Mouse (Mus musculus): ENCODE results near the gene Serpina7. TPM values are rescaled to one million over a fixed set of nuclear protein-coding genes. Genes with fewer than 3 reads are reported as not detected.

The Serpina7 gene
- total and polyA plus RNA-seq, 2 experiments from 2014 or later: not detected

- no peak for ATAC-seq (ENCODE audit: low FRiP score)
- no peak overlapping the region for H3K27ac ChIP-seq (ENCODE audit: low read depth, low read length)
- 93% methylated on average over 1 of the region's 1 CpGs for WGBS
Measured at GRCm38 (mm10) chrX:139053149-139053548, 31.9 kb downstream of the Serpina7 start.

DNA sequence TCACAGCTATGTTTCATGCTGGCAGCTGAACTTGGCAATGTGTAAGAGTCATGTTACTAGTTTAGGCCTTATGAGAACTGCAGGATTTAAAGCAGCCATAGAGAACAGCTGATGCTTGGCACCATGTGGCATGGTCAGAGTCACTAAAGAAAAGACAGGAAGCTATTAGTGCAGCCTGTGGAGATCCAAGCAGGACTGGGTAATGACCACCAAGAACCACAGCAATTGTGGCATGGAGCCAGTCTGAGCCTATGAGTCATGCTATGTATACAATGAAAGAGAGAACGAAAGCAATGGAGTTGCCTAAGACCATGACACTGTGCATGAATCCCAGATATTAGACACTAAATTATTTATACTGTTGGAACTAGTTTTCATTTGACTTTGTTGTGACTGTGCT, 33.1 kb downstream of the Serpina7 start:
- no peaks in the 10 kb centered on the region for H3K9me3 ChIP-seq (ENCODE audit: low read length)
- 79% methylated on average over 1 of the region's 1 CpGs for WGBS

More at GRCm38 (mm10) chrX:139053149-139053548, 31.9 kb downstream of the Serpina7 start:
- no peaks in the 10 kb centered on the region for H3K36me3 ChIP-seq (ENCODE audit: insufficient read depth, low read length)
- DNase-seq (ENCODE audit: low spot score): no peak
- no peaks in the 10 kb centered on the region for H3K9me3 ChIP-seq (ENCODE audit: low read length)
- no peaks in the 10 kb centered on the region for H3K27me3 ChIP-seq (ENCODE audit: insufficient read depth, low read length)
- no peak overlapping the region for H3K9ac ChIP-seq (replicated peaks; ENCODE audit: low read length, poor library complexity, severe bottlenecking)
- no peaks in the 10 kb centered on the region for H3K4me1 ChIP-seq (ENCODE audit: insufficient read depth, low read length)
- no peak for TF ChIP-seq CTCF (IDR thresholded peaks at IDR 0.05)
- no peak overlapping the region for H3K4me3 ChIP-seq (ENCODE audit: low read depth, low read length)
- H3K4me2 ChIP-seq (ENCODE audit: low read depth, low read length, poor library complexity, severe bottlenecking): no peak overlapping the region

DNA sequence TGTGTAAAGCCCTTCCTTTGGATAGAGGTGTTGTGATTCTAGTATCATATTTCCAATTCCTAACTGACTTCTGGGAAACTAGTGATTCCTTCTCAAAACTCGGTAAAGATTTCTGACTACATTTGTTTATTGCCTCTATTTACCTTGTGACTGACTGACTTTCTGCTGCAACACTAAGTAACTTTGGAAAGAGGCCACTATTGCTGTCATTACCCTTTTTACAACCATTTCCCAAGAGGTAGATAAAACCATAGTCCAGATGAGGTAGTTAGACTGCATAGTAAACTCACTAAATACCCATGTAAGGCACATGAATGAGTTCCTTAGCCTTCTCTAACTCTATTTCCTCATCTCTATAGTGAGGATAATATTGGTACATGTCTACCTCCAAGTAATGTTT, 43.9 kb downstream of the Serpina7 start:
- no peak for TF ChIP-seq CTCF (IDR thresholded peaks at IDR 0.05)
- WGBS: 87% methylated on average over 1 of the region's 1 CpGs
- Histone ChIP-seq H3K9ac (replicated peaks; ENCODE audit: low read length, poor library complexity, severe bottlenecking) (no peak overlapping the region), H3K27ac (ENCODE audit: low read depth, low read length) (no peak overlapping the region), H3K4me1 (ENCODE audit: insufficient read depth, low read length) (no peaks in the 10 kb centered on the region), H3K9me3 (ENCODE audit: low read length) (no peaks in the 10 kb centered on the region), H3K36me3 (ENCODE audit: insufficient read depth, low read length) (no peaks in the 10 kb centered on the region), H3K27me3 (ENCODE audit: insufficient read depth, low read length) (no peaks in the 10 kb centered on the region), H3K4me2 (ENCODE audit: low read depth, low read length, poor library complexity, severe bottlenecking) (no peak overlapping the region), H3K4me3 (ENCODE audit: low read depth, low read length) (no peak overlapping the region)
- no peak for DNase-seq (ENCODE audit: low spot score)
- ATAC-seq (ENCODE audit: low FRiP score): no peak

More for the DNA sequence above, 33.1 kb downstream of the Serpina7 start:
- H3K4me1 ChIP-seq (ENCODE audit: insufficient read depth, low read length): no peaks in the 10 kb centered on the region
- no peak for TF ChIP-seq CTCF (IDR thresholded peaks at IDR 0.05)
- H3K27ac ChIP-seq (ENCODE audit: low read depth, low read length): no peak overlapping the region
- H3K27me3 ChIP-seq (ENCODE audit: insufficient read depth, low read length): no peaks in the 10 kb centered on the region
- ATAC-seq (ENCODE audit: low FRiP score): no peak
- no peaks in the 10 kb centered on the region for H3K36me3 ChIP-seq (ENCODE audit: insufficient read depth, low read length)
- no peak overlapping the region for H3K9ac ChIP-seq (replicated peaks; ENCODE audit: low read length, poor library complexity, severe bottlenecking)
- DNase-seq (ENCODE audit: low spot score): peak; percentile 14
- no peak overlapping the region for H3K4me3 ChIP-seq (ENCODE audit: low read depth, low read length)
- no peak overlapping the region for H3K4me2 ChIP-seq (ENCODE audit: low read depth, low read length, poor library complexity, severe bottlenecking)

DNA sequence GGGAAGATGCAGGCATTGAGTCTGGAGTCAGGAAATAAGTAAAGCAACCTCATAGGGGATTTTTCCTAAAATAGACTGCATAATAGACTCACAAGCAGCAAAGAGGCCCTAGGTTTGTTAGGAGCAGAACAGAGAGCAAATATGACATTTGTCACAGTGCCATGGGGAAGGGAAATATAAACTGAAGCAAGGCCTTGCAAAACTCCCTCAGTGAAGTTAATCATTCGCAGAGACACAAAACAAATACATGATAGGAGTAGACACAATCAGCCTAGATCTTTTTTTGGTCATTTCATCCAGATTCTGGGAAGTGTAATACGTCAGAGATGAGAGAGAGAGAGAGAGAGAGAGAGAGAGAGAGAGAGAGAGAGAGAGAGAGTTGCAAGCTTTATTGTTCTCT, 45.7 kb downstream of the Serpina7 start:
- Histone ChIP-seq H3K9me3 (ENCODE audit: low read length) (no peaks in the 10 kb centered on the region), H3K27ac (ENCODE audit: low read depth, low read length) (no peak overlapping the region), H3K27me3 (ENCODE audit: insufficient read depth, low read length) (no peaks in the 10 kb centered on the region), H3K4me2 (ENCODE audit: low read depth, low read length, poor library complexity, severe bottlenecking) (no peak overlapping the region), H3K4me1 (ENCODE audit: insufficient read depth, low read length) (no peaks in the 10 kb centered on the region), H3K36me3 (ENCODE audit: insufficient read depth, low read length) (no peaks in the 10 kb centered on the region), H3K9ac (replicated peaks; ENCODE audit: low read length, poor library complexity, severe bottlenecking) (no peak overlapping the region), H3K4me3 (ENCODE audit: low read depth, low read length) (no peak overlapping the region)
- 73% methylated on average over 2 of the region's 2 CpGs for WGBS
- no peak for DNase-seq (ENCODE audit: low spot score)
- no peak for TF ChIP-seq CTCF (IDR thresholded peaks at IDR 0.05)
- ATAC-seq (ENCODE audit: low FRiP score): no peak

GRCm38 (mm10) chrX:139037666-139038065, 47.4 kb downstream of the Serpina7 start:
- WGBS: 86% methylated on average over 1 of the region's 1 CpGs

More at GRCm38 (mm10) chrX:139037666-139038065, 47.4 kb downstream of the Serpina7 start:
- no peak overlapping the region for H3K4me3 ChIP-seq (ENCODE audit: low read depth, low read length)
- ATAC-seq (ENCODE audit: low FRiP score) (no peak), DNase-seq (ENCODE audit: low spot score) (peak; percentile 1)
- no peaks in the 10 kb centered on the region for H3K4me1 ChIP-seq (ENCODE audit: insufficient read depth, low read length)
- no peaks in the 10 kb centered on the region for H3K27me3 ChIP-seq (ENCODE audit: insufficient read depth, low read length)
- no peak overlapping the region for H3K9ac ChIP-seq (replicated peaks; ENCODE audit: low read length, poor library complexity, severe bottlenecking)
- no peaks in the 10 kb centered on the region for H3K36me3 ChIP-seq (ENCODE audit: insufficient read depth, low read length)
- no peak overlapping the region for H3K27ac ChIP-seq (ENCODE audit: low read depth, low read length)
- no peak for TF ChIP-seq CTCF (IDR thresholded peaks at IDR 0.05)
- no peak overlapping the region for H3K4me2 ChIP-seq (ENCODE audit: low read depth, low read length, poor library complexity, severe bottlenecking)
- no peaks in the 10 kb centered on the region for H3K9me3 ChIP-seq (ENCODE audit: low read length)

Other genes starting within 250 kb of the Serpina7 start
- gene Nrk, start 170.8 kb downstream of the Serpina7 start, total RNA-seq (2014; rRNA removed): 0.49 and 0.90 TPM in 2 replicates
- gene Nrk, start 170.8 kb downstream of the Serpina7 start, polyA plus RNA-seq (2015; fragmentation: Nextera tagmentation; extraction: Ambion mirVana): 0.25 and 0.26 TPM in 2 replicates
- gene 4930513O06Rik, start 1.0 kb upstream of the Serpina7 start, total RNA-seq (2014; rRNA removed): not detected in 2 replicates
- not detected in 2 replicates for gene 4930513O06Rik, start 1.0 kb upstream of the Serpina7 start, polyA plus RNA-seq (2015; fragmentation: Nextera tagmentation; extraction: Ambion mirVana)
- gene 4933428M09Rik, start 94.0 kb upstream of the Serpina7 start, total RNA-seq (2014; rRNA removed): not detected in 2 replicates
- not detected in 2 replicates for gene 4933428M09Rik, start 94.0 kb upstream of the Serpina7 start, polyA plus RNA-seq (2015; fragmentation: Nextera tagmentation; extraction: Ambion mirVana)
- gene Mum1l1, start 124.8 kb upstream of the Serpina7 start, total RNA-seq (2014; rRNA removed): 5.2 and 7.1 TPM in 2 replicates
- 8.4 and 8.6 TPM in 2 replicates for gene Mum1l1, start 124.8 kb upstream of the Serpina7 start, polyA plus RNA-seq (2015; fragmentation: Nextera tagmentation; extraction: Ambion mirVana)
- gene Trap1a, start 248.4 kb upstream of the Serpina7 start, total RNA-seq (2014; rRNA removed): not detected in 2 replicates
- not detected in 2 replicates for gene Trap1a, start 248.4 kb upstream of the Serpina7 start, polyA plus RNA-seq (2015; fragmentation: Nextera tagmentation; extraction: Ambion mirVana)